Mouse (Mus musculus): ENCODE data around the gene Fpr-rs3. TPM values are rescaled to one million over a fixed set of nuclear protein-coding genes. Genes with fewer than 3 reads are reported as not detected.

The Fpr-rs3 gene
- not detected in 2 replicates for polyA plus RNA-seq (2015; fragmentation: Nextera tagmentation; extraction: Ambion mirVana)

GRCm38 (mm10) chr17:20624777-20625176, at the start of gene Fpr-rs3:
TSS of gene Fpr-rs3 (minus strand) at chr17:20624877.
- no peaks in the 10 kb centered on the region for H3K4me1 ChIP-seq
- H3K27me3 ChIP-seq (replicated peaks), result no peaks in the 10 kb centered on the region
- no peaks in the 10 kb centered on the region for H3K36me3 ChIP-seq
- no peak within 1 kb of the TSS for H3K27ac ChIP-seq
- no peak within 1 kb of the TSS for H3K4me2 ChIP-seq
- no peak within 1 kb of the TSS for H3K4me3 ChIP-seq (replicated peaks)
- no peaks in the 10 kb centered on the region for H3K9me3 ChIP-seq
- H3K9ac ChIP-seq, result no peak within 1 kb of the TSS
- ATAC-seq (ENCODE audit: insufficient read depth, low FRiP score, low read depth), result no peak

- no peak within 1 kb of the TSS for H3K27ac ChIP-seq
- no peaks in the 10 kb centered on the region for H3K4me1 ChIP-seq
- H3K27me3 ChIP-seq (replicated peaks), result no peaks in the 10 kb centered on the region
- H3K9me3 ChIP-seq, result no peaks in the 10 kb centered on the region
- H3K4me2 ChIP-seq, result no peak within 1 kb of the TSS
- no peaks in the 10 kb centered on the region for H3K36me3 ChIP-seq
- H3K4me3 ChIP-seq (replicated peaks), result no peak within 1 kb of the TSS
- WGBS, result 41% methylated on average over 1 of the region's 1 CpGs
- ATAC-seq (ENCODE audit: insufficient read depth, low FRiP score, low read depth), result no peak
- H3K9ac ChIP-seq, result no peak within 1 kb of the TSS
Observed at GRCm38 (mm10) chr17:20596323-20596722, 28.4 kb downstream of the Fpr-rs3 start, which contains the start of gene Vmn2r110. TSS of gene Vmn2r110 (minus strand) at chr17:20596423.

Other genes starting within 250 kb of the Fpr-rs3 start
- gene Vmn1r224, start 210.7 kb downstream of the Fpr-rs3 start, polyA plus RNA-seq (2015; fragmentation: Nextera tagmentation; extraction: Ambion mirVana), result not detected in 2 replicates
- not detected in 2 replicates for gene Vmn2r108, start 143.5 kb downstream of the Fpr-rs3 start, polyA plus RNA-seq (2015; fragmentation: Nextera tagmentation; extraction: Ambion mirVana)
- not detected in 2 replicates for gene Vmn1r225, start 126.7 kb downstream of the Fpr-rs3 start, polyA plus RNA-seq (2015; fragmentation: Nextera tagmentation; extraction: Ambion mirVana)
- not detected in 2 replicates for gene Vmn2r109, start 60.1 kb downstream of the Fpr-rs3 start, polyA plus RNA-seq (2015; fragmentation: Nextera tagmentation; extraction: Ambion mirVana)
- gene Vmn2r110, start 28.5 kb downstream of the Fpr-rs3 start, polyA plus RNA-seq (2015; fragmentation: Nextera tagmentation; extraction: Ambion mirVana), result 0.03 TPM in 2 replicates
- not detected in 2 replicates for gene Vmn1r226, start 58.0 kb upstream of the Fpr-rs3 start, polyA plus RNA-seq (2015; fragmentation: Nextera tagmentation; extraction: Ambion mirVana)
- not detected in 2 replicates for gene Vmn1r227, start 105.0 kb upstream of the Fpr-rs3 start, polyA plus RNA-seq (2015; fragmentation: Nextera tagmentation; extraction: Ambion mirVana)
- gene Vmn1r228, start 161.3 kb upstream of the Fpr-rs3 start, polyA plus RNA-seq (2015; fragmentation: Nextera tagmentation; extraction: Ambion mirVana), result not detected in 2 replicates
- gene Vmn1r229, start 186.7 kb upstream of the Fpr-rs3 start, polyA plus RNA-seq (2015; fragmentation: Nextera tagmentation; extraction: Ambion mirVana), result not detected in 2 replicates
- not detected in 2 replicates for gene Vmn1r230, start 215.6 kb upstream of the Fpr-rs3 start, polyA plus RNA-seq (2015; fragmentation: Nextera tagmentation; extraction: Ambion mirVana)